Mouse (Mus musculus): ENCODE measurements around the gene Mff. TPM values are rescaled to one million over a fixed set of nuclear protein-coding genes. Genes with fewer than 3 reads are reported as not detected.
A peak's percentile ranks its signal among the peaks of the same experiment; 100 is the strongest.

The Mff gene
- total RNA-seq (2021): 129 and 138 TPM in 2 replicates
- long read RNA-seq, experiment 1, transcript Mff-208 (8 exons, 1,645 nt): minor isoform, 17 of 148 reads
- long read RNA-seq, experiment 1, transcript Mff-202 (9 exons, 1,894 nt): major isoform, 18 of 148 reads
- long read RNA-seq, experiment 1, transcript Mff-201 (8 exons, 1,706 nt): minor isoform, 13 of 148 reads
- long read RNA-seq, experiment 1, partial matches to known transcripts: 0 of 148 reads
- long read RNA-seq, experiment 1, other reads (novel, unspliced or antisense): 99 of 148 reads
- long read RNA-seq, experiment 2, transcript Mff-201 (8 exons, 1,706 nt): minor isoform, 6 of 113 reads
- long read RNA-seq, experiment 2, transcript Mff-208 (8 exons, 1,645 nt): major isoform, 19 of 113 reads
- long read RNA-seq, experiment 2, transcript Mff-202 (9 exons, 1,894 nt): minor isoform, 18 of 113 reads
- long read RNA-seq, experiment 2, partial matches to known transcripts: 1 of 113 reads
- long read RNA-seq, experiment 2, other reads (novel, unspliced or antisense): 69 of 113 reads

- DNase-seq: peak; percentile 95
Observed at GRCm38 (mm10) chr1:82724339-82725025, at the start of gene Mff. TSS of gene Mff (plus strand) at chr1:82724890.

DNA sequence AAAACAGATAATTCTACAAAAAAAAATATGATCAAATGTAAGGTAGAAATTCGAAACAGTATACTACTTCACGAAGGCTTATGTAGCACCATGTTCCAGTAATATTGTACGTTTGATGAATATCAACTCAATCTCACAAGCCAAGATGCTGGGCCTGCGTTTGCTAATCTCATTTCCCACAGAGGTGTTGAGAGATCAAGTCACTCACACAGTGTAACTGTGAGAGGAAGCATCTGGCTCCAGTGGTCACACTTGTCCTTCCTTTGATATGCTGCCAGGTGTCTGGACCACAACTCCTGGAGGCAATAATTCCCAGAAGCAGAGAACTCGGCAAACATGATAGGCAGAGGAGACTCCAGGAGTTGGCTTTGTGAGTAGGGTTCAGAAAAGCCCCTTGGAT lies 38.4 kb upstream of the Mff start:
- DNase-seq: no peak

GRCm38 (mm10) chr1:82686866-82687265 lies 37.8 kb upstream of the Mff start:
- no peak for DNase-seq

DNA sequence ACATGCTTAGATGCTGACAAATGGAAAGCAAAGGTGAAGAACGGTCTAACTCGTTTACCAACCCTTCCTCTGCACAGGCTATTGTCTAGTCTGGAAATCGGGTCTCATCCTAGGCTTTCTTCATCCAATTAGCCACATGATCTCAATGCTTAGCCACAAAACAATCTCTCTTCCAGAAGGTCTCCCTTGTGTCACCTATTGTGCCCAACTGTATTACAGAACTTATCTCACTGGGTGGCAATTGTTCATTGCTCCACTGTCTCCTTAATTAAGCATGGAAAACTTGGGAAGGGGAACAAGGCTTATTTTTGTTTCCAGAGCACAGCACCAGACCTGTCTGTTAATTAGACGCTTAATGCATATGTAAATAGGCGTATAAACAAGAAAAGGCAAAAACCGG lies 36.8 kb upstream of the Mff start:
- DNase-seq: no peak

- no peak for DNase-seq
Observed at GRCm38 (mm10) chr1:82695915-82696314, 28.8 kb upstream of the Mff start.

DNA sequence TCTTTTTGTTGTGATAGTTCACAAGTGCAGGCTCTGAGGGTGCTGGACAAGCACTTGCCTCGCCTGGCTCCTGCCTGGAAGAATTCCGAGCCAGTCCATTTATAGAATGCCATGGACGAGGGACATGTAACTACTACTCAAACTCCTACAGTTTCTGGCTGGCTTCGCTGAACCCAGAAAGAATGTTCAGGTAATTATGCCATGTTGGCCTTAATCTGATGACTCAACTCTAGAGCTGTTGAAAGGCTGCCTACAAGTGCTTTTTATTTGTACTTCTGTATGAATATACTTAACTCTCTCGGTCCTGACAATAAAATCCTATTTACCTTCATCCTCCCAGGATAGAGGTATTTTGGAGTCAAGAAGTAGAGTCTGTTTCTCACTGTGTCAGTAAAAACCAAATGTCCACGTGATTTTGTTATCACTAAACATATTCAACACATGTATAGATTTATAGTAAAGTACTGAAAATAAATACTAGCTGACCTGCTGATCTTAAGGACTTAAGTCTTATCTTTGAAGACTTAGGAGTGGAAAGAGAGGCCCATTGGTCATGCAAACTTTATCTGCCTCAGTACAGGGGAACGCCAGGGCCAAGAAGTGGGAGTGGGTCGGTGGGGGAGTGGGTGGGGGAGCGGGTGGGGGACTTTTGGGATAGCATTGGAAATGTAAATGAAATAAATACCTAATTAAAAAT lies 6.7 kb upstream of the Mff start:
- no peak for DNase-seq

DNA sequence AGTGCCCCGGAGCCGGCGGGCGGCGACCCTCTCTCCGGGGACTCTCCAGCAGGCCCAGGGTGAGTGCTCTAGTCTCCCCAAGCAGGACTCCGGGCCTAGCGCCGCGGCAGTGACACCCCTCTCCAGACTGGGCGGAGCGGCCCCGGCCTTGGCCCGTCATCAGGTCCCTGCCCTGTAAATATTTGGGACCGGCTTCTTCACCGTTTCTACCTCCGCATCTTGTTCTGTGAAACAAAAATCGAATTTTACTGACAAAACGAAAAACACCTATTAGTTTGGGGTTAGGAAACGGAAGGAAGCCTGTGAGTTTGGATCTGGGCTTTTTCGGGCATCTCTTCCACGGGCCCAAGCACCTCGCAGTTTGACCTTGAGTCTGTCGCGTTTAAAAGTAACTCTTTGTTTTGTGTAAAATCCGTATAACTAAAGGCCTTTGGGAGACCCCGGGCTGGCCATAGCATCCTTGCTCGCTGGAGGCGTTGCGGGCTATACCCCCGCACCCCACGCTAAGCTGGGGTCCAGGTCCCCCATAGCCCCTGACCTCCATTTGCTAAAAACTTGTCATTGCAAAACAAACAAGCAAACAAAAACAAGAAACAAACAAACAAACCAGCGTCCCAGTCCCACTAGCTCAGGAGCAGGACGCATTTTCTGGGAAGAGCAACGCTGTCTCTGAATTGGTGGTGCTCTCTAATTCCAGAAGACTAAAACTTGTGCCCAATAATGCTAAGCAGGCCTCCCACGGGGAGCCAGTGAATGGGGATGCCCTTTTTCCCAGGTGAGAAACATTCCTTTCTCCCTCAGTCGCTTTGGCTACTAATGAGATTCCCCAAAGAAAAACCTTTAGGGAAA lies 560 bp downstream of the Mff start:
- DNase-seq: peak; percentile 87

- no peak for DNase-seq
Observed at GRCm38 (mm10) chr1:82725875-82726185, 1.1 kb downstream of the Mff start.

- no peak for DNase-seq
Observed at GRCm38 (mm10) chr1:82726482-82726881, 1.8 kb downstream of the Mff start.

GRCm38 (mm10) chr1:82733357-82733756 lies 8.7 kb downstream of the Mff start:
- DNase-seq: no peak

DNA sequence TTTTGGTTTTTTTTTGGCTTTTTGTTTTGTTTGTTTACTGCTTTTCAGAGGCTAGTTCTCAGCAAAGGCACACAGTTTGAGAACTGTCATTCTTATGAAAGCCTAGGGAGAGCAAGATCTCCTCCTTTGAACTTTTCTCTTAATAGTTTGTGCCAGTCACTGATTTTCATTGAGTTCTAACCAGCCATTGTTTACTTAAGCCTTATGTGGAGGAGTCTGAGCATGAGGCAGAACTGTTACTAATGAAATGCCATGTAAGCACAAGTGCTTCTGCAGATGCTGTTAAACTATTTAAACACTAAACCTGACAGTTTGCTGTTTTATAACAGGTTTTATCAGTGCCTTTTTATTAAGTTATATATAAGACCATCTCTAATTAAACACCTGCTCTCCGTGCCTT lies 13.4 kb downstream of the Mff start:
- DNase-seq: no peak

GRCm38 (mm10) chr1:82741539-82741938 lies 16.8 kb downstream of the Mff start:
- no peak for DNase-seq

GRCm38 (mm10) chr1:82743962-82744361 lies 19.3 kb downstream of the Mff start:
- DNase-seq: peak; percentile 8

GRCm38 (mm10) chr1:82746408-82746807 lies 21.7 kb downstream of the Mff start:
- DNase-seq: no peak

GRCm38 (mm10) chr1:82747714-82748452 lies 23.2 kb downstream of the Mff start:
- DNase-seq: no peak

DNA sequence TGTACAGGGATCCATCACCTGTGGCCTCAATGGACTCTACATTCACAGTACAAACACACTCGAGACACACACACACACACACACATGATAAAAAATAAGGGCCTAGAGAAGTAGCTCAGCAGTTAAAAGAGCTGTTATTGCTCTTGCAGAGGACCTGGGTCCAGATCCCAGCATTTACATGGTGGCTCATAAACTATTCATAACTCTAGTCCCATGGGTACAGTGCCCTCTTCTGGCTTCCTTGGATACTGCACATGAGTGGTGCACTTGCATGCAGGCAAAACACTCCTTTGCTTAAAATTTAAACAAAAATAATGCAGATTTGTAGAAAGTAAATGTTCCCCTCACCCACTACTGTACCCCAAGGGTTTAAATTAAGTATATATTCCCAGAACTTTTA lies 34.8 kb downstream of the Mff start:
- no peak for DNase-seq

DNA sequence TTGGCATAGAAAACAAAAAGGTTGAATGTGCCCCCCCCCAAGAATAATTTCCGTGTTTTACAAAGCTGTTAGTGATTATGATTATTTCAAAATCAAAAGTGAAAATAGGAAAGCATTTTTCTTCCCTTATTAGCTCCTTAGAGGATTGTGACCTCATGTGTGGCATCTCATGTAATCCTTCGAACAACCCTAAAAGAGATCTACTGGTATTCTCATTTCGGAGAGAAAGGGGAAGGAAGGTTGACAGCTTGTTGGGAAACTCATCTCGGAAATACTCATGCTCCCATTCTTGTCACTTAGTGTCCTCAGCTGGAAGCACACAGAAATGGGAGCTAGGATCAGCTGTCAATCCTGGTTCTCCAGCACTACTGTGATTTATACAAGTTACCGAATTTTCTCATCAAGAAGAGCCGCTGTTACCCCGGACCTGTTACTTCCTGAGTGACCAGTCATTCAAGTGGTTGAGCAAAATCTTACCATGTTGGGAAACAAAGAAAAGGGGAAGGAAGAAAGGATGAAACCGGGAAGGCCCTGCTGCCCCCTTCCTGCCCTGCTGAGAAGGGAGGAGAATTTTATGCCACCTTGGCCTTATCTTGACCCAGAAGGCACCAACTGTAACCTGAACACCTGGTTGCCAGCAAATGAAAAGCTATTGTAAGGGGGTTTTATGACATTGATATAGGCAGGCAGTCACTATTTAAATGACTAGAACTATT lies 36.9 kb downstream of the Mff start:
- no peak for DNase-seq

DNA sequence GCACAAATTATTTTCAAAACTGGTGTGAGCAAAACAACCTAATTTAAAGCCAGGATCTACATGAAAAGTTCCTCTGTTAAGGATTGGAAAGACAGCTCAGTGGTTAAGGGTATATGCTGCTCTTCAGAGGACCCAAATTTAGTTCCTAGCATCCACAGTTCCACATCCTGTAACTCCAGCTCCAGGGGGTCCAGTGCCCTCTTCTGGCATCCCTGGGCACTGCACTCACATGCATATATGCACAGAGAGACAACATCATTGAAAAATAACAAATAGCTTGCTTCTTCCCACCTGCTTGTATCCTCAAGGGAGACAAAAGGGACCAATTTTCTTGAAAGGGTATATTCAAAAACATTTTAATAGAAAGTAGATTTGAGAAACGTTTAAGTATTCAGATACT lies 37.6 kb downstream of the Mff start:
- DNase-seq: no peak

GRCm38 (mm10) chr1:82766227-82766626 lies 41.5 kb downstream of the Mff start:
- no peak for DNase-seq

DNA sequence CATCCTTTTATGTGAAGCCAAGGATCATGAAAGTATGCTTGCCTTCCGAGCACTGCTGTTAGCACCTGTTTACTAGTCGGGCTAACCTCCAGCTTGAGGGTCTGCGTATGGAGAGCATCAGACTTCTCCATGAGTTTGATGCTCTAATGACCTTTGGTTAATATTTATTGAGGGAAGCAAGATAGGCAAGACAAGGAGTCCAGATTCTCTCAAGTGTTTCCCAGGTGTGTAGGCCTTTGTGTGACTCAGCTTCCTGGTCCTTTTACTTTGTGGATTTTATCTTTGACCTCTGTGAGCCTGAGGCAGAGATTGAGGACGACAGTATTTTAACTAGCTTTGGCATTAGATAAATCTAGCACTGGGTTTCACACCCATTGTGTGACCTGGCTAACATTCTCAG lies 42.0 kb downstream of the Mff start:
- no peak for DNase-seq

DNA sequence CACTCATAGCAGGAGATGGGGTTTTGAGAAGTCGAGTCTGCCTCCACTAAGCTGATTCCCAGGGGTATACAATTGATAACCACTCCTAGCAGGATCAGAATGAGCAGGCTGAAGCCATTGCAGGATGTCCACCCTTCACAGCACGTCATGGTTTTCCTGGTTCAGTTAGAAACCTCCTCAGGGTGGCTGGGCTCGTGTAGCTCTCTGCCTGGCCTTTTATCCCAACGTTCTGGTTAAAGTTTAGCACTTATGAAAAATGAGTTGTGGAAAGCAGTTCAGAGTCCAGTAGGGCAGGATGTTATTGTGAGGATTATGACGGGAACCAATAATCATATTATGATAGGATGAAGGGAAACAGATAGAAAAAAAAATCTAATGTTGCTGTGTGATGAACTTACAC lies 43.6 kb downstream of the Mff start, which contains the start of gene Tm4sf20:
TSS of gene Tm4sf20 (minus strand) at position 193 of the 400 bp plus-strand sequence.
- DNase-seq: no peak

Measured in adrenal gland, postnatal 14 days (tissue).